Mouse (Mus musculus) limb, embryonic 15.5 days (tissue): Measurements from ENCODE around the gene Thap11. TPM values are rescaled to one million over a fixed set of nuclear protein-coding genes. Genes with fewer than 3 reads are reported as not detected.

Source experiments
- ATAC-seq: fragments of 200-750 bp; cut with Nextera tagmentation; 2 replicates; pipeline ENCODE4 v1.8.0; 2017; ENCODE audit warnings: low read depth, moderate TSS enrichment; ENCODE audit not compliant: insufficient number of reproducible peaks, low FRiP score, low TSS enrichment
- H3K27ac ChIP-seq: fragments of 300-500 bp; sonication (generic); 2 replicates; pipeline ENCODE4 v1.5.1; 2015; ENCODE audit warnings: moderate library complexity, mild to moderate bottlenecking, inconsistent platforms
- H3K27me3 ChIP-seq: fragments of 300-500 bp; sonication (generic); 2 replicates; pipeline ENCODE4 v1.6.1; 2015; ENCODE audit warnings: inconsistent platforms
- H3K36me3 ChIP-seq: fragments of 300-500 bp; sonication (generic); 2 replicates; pipeline ENCODE4 v1.6.1; 2015; ENCODE audit warnings: inconsistent platforms
- H3K4me1 ChIP-seq: fragments of 300-500 bp; sonication (generic); 2 replicates; pipeline ENCODE4 v1.6.1; 2015; ENCODE audit warnings: inconsistent platforms
- H3K4me2 ChIP-seq: fragments of 300-500 bp; sonication (generic); 2 replicates; pipeline ENCODE4 v1.6.1; 2015; ENCODE audit warnings: mild to moderate bottlenecking, inconsistent platforms
- H3K4me3 ChIP-seq: fragments of 300-500 bp; sonication (generic); 2 replicates; pipeline ENCODE4 v1.5.1; 2015; ENCODE audit warnings: mild to moderate bottlenecking, inconsistent platforms
- H3K9ac ChIP-seq: fragments of 300-500 bp; sonication (generic); 2 replicates; pipeline ENCODE4 v1.6.1; 2015; ENCODE audit warnings: inconsistent platforms
- H3K9me3 ChIP-seq: fragments of 300-500 bp; sonication (generic); 2 replicates; pipeline ENCODE4 v1.6.1; 2016; ENCODE audit warnings: inconsistent platforms
- WGBS: fragments of 180-500 bp; shearing (Covaris S2); methylation state at CpG from one replicate; pipeline ENCODE4 v1.1.7; 2015; 5-methylcytosine and 5-hydroxymethylcytosine counted together
- polyA plus RNA-seq: library from polyadenylated mRNA; unstranded; fragments of >200 nt; fragmentation: Nextera tagmentation; extraction: Ambion mirVana; gene quantifications from 2 replicates; pipeline ENCODE4 v1.2.1, GENCODE M21; 2015

Thap11 gene
- polyA plus RNA-seq, result 71.2 and 73.0 TPM in 2 replicates

DNA sequence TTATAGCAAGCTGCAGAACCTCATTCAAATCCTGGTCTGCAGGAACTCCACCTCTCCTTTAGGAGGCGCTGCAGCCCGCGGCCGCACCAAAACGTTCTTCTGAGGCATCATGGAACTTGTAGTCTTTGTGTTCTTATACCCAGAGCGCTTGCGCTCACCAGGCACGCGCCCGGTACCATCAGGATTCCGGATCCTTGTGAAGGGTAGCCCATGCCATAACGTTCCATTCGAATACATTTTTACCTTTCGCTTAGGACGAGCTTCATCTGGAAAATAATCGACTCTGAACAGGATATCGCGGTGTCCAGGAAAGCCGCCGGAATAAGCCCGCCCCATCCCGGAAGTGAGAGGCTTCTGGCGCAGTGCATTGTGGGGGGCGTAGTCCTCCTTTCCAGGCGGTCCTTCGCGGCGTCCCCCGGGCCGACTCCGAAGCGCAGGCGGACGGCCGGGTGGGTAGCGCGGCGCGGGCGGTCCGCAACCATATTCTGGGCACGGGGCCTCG, at the start of gene Thap11:
Gene Thap11 (plus strand): TSS at position 418 of the 502 bp plus-strand sequence.
- ATAC-seq, result peak; percentile 88
- H3K4me3 ChIP-seq, result peak within 1 kb of the TSS; percentile 86
- no peaks in the 10 kb centered on the region for H3K27me3 ChIP-seq
- peaks cover 6% of the 10 kb centered on the region for H3K36me3 ChIP-seq
- H3K4me2 ChIP-seq, result peak within 1 kb of the TSS; percentile 87
- WGBS, result under 1% methylated on average over 43 of the region's 43 CpGs
- no peaks in the 10 kb centered on the region for H3K9me3 ChIP-seq
- H3K27ac ChIP-seq, result peak within 1 kb of the TSS; percentile 90
- peaks cover 55% of the 10 kb centered on the region for H3K4me1 ChIP-seq
- peak within 1 kb of the TSS; percentile 77 for H3K9ac ChIP-seq

DNA sequence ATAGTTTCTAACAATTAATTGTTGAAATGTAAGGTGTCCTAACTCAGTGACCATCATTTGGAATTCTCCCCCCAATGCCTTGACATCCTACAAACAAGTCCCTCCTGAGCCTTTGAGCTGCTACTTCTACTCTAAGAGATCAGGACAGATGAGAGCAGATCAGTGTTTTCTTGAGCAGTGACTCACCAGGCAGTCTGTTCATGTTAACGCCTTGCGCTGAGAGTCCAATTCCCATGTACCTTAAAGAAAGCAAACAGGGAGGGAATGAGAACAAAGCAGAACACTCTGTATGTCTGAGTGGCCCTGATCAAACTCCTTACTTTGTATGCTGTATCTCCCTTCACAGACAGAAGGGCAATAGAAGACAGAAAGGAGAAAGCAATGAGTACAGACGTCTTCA, 49.6 kb upstream of the Thap11 start:
- H3K4me3 ChIP-seq, result no peak overlapping the region
- peaks cover 3% of the 10 kb centered on the region; the same call in 1 of the 2 replicates for H3K4me1 ChIP-seq
- 76% methylated on average over 3 of the region's 3 CpGs for WGBS
- peaks cover 15% of the 10 kb centered on the region for H3K36me3 ChIP-seq
- H3K4me2 ChIP-seq, result no peak overlapping the region
- H3K27ac ChIP-seq, result no peak overlapping the region
- H3K27me3 ChIP-seq, result no peaks in the 10 kb centered on the region
- H3K9ac ChIP-seq, result no peak overlapping the region
- no peaks in the 10 kb centered on the region for H3K9me3 ChIP-seq
- no peak for ATAC-seq

DNA sequence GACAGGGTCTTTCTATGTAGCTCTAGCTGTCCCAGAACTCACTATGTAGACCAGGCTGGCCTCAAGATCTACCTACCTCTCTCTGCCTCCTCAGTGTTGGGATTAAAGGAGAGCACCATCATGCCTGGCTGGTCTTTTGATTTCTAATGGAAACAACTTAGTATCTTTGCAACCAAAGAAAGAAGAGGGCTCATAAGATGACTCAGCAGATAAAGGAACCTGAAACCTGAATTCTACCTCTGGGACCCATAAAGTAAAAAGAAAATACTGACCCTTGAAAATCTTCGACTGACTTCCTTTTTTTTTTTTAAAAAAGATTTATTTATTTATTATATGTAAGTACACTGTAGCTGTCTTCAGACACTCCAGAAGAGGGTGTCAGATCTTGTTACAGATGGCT, 49.0 kb upstream of the Thap11 start:
- Histone ChIP-seq H3K4me1 (peaks cover 5% of the 10 kb centered on the region; the same call in 1 of the 2 replicates), H3K36me3 (peaks cover 19% of the 10 kb centered on the region), H3K4me3 (no peak overlapping the region), H3K9me3 (no peaks in the 10 kb centered on the region), H3K27ac (no peak overlapping the region), H3K27me3 (no peaks in the 10 kb centered on the region), H3K4me2 (no peak overlapping the region), H3K9ac (no peak overlapping the region)
- WGBS, result 60% methylated on average over 1 of the region's 1 CpGs
- no peak for ATAC-seq

DNA sequence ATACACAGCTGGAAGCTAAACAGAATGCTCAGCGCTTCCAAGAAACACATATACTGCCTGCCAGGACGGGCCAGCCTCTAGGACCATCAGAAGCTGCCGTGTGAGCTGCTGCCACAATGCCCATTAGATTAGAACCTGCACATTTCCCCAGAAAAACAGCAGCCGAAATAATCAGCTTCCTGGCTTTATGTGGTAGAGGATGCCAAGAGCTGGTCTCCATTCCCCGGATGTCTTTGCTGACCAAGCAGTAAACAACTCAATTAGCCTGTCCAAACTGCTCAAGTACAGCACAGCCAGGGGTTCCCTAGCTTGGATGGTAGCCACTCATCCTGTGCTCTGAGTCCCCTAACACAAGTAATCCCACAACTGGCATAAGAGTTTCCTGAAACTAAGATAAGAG, 47.2 kb upstream of the Thap11 start:
- no peak for ATAC-seq
- Histone ChIP-seq H3K27me3 (no peaks in the 10 kb centered on the region), H3K36me3 (peaks cover 35% of the 10 kb centered on the region), H3K4me2 (no peak overlapping the region), H3K4me3 (no peak overlapping the region), H3K9me3 (no peaks in the 10 kb centered on the region), H3K9ac (no peak overlapping the region), H3K4me1 (peaks cover 5% of the 10 kb centered on the region; the same call in 1 of the 2 replicates), H3K27ac (no peak overlapping the region)
- 83% methylated on average over 5 of the region's 5 CpGs for WGBS

DNA sequence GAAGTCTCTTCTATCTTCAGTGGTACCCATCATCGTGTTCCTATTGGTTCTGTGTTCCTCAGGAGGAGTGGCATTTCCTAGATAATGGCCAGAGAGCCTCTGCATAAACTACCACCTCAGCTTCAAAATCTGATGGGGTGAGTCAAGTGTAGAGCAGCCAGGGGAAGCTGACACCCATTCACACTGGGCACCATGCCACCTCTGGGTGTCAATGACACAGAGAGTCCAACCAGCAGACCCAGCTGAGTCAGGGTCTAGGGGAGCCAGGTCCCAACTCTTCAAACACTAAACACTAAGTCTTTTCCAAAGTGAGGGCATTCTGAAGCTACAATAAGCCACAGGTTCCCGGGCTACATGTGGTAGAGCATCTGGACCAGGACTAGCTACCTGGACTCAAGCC, 46.5 kb upstream of the Thap11 start:
- Histone ChIP-seq H3K4me1 (peaks cover 5% of the 10 kb centered on the region; the same call in 1 of the 2 replicates), H3K4me2 (no peak overlapping the region), H3K27ac (no peak overlapping the region), H3K4me3 (no peak overlapping the region), H3K9me3 (no peaks in the 10 kb centered on the region), H3K27me3 (no peaks in the 10 kb centered on the region), H3K36me3 (peaks cover 35% of the 10 kb centered on the region), H3K9ac (no peak overlapping the region)
- no peak for ATAC-seq
- WGBS, result 91% methylated on average over 2 of the region's 2 CpGs

DNA sequence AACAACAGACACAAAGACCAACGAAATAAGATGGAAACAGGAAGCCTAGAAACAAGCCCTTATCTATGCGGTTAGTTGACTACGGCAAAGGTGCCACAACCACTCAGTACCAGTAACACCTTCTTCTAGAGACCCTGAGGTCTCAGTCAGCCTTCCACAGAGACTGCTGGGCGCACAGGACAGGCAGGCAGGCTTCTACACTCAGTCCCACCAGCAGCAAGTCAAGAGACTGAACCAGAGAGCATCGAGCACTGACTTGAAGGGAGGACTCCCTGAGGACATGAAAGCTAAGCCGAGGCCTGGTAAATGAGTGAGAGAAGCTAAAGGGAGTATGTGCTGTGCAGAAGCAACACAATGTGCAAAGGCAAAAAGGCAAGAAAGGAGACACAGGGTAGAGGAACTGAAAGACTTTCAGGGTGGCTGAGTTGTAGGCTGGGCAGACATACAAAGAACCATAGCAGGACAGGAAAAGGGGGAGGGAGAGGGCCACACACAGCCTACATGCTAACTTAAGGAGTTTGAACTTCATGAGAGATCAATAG, 44.6 kb upstream of the Thap11 start:
- Histone ChIP-seq H3K27me3 (no peaks in the 10 kb centered on the region), H3K4me1 (peaks cover 5% of the 10 kb centered on the region; the same call in 1 of the 2 replicates), H3K9me3 (no peaks in the 10 kb centered on the region), H3K4me2 (no peak overlapping the region), H3K36me3 (peaks cover 23% of the 10 kb centered on the region), H3K4me3 (no peak overlapping the region), H3K27ac (no peak overlapping the region), H3K9ac (no peak overlapping the region)
- ATAC-seq, result no peak
- WGBS, result 83% methylated on average over 6 of the region's 6 CpGs

DNA sequence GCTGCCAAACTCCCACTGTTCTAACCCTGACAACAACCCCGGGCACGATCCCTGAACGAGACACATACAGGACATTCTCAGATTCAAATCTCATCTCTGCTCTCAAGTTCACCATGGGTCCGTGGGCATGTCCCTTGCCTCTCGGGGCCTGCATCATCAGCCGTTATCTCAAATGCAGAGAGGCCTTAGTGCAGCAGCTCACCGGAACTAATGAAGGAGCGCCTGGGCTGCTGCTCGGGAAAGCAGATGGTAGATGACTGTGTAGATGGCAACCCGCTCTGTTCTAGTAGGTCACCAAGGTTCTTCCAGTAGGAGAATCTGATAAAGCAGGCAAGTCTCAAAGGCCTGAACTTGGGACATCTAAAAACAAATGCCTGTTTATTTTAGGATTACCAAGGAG, 43.9 kb upstream of the Thap11 start:
- H3K36me3 ChIP-seq, result peaks cover 22% of the 10 kb centered on the region
- no peak overlapping the region for H3K4me3 ChIP-seq
- H3K27ac ChIP-seq, result no peak overlapping the region
- no peaks in the 10 kb centered on the region for H3K27me3 ChIP-seq
- no peak overlapping the region for H3K9ac ChIP-seq
- H3K4me1 ChIP-seq, result peaks cover 5% of the 10 kb centered on the region; the same call in 1 of the 2 replicates
- ATAC-seq, result no peak
- WGBS, result 93% methylated on average over 10 of the region's 10 CpGs
- H3K4me2 ChIP-seq, result no peak overlapping the region
- no peaks in the 10 kb centered on the region for H3K9me3 ChIP-seq

DNA sequence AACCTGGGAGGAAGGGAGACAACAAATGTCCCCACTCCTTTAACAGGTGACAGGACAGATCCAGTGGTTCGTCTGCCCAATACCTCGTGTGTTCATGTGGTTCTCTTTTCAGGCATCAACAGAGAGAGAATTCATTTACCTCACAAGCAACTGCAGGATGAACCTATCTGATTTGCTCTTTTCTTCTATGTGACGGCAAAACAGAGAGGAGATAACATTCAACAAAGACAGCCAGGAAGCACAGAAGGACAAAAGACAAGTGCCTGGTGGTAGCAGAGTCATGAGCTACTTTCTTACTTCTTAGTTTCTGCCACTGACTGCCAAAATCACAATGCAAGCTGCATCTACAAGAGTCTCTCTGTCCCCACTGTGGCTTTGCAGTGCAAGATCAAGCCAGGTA, 43.4 kb upstream of the Thap11 start:
- no peak for ATAC-seq
- Histone ChIP-seq H3K36me3 (peaks cover 22% of the 10 kb centered on the region), H3K9ac (no peak overlapping the region), H3K4me1 (peaks cover 5% of the 10 kb centered on the region; the same call in 1 of the 2 replicates), H3K4me2 (no peak overlapping the region), H3K27me3 (no peaks in the 10 kb centered on the region), H3K27ac (no peak overlapping the region), H3K4me3 (no peak overlapping the region), H3K9me3 (no peaks in the 10 kb centered on the region)
- WGBS, result 75% methylated on average over 3 of the region's 3 CpGs

DNA sequence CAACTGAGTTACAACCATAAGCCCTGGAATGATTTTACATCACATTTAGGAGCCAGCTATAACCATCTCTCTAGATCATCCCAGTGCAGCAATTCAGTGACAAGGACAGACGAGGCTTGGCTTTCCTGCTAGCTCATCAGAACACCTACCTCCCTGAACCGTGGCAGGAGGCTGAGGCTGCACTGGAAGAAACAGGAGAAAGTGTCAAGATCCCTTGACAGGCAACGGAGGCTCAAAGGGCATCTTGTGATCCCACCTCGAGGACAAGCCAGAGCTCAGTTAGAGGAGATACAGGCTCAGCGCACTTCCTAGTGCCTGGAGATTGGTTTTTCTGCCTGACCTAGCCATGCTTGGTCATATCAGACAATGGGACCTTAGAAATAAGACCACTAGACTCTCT, 42.4 kb upstream of the Thap11 start:
- Histone ChIP-seq H3K4me2 (no peak overlapping the region), H3K36me3 (peaks cover 22% of the 10 kb centered on the region), H3K27ac (no peak overlapping the region), H3K9ac (no peak overlapping the region), H3K4me3 (no peak overlapping the region), H3K9me3 (no peaks in the 10 kb centered on the region), H3K27me3 (no peaks in the 10 kb centered on the region), H3K4me1 (peaks cover 5% of the 10 kb centered on the region; the same call in 1 of the 2 replicates)
- 86% methylated on average over 5 of the region's 5 CpGs for WGBS
- no peak for ATAC-seq

DNA sequence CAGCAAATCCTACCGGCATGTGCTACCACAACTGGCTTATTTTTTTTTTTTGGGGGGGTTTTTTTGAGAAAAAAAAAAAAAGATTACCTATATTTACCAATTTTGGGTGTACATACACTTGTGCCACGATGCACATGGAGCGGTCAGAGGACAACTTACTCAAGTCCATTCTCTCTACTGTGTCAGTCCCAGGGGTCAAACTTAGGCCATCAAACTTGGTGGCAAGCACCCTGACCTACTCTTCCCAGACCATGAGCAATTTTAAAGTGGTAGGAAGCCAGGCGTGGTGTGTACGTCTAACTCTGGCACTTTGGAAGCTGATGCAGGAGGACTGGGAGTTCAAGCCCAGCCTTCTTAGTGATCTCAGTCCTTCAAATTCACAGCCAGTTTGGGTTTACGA, 41.7 kb upstream of the Thap11 start:
- Histone ChIP-seq H3K36me3 (peaks cover 22% of the 10 kb centered on the region), H3K9me3 (no peaks in the 10 kb centered on the region), H3K27me3 (no peaks in the 10 kb centered on the region), H3K4me3 (no peak overlapping the region), H3K27ac (no peak overlapping the region), H3K4me2 (no peak overlapping the region), H3K4me1 (peaks cover 5% of the 10 kb centered on the region; the same call in 1 of the 2 replicates), H3K9ac (no peak overlapping the region)
- ATAC-seq, result no peak
- WGBS, result 94% methylated on average over 6 of the region's 6 CpGs

DNA sequence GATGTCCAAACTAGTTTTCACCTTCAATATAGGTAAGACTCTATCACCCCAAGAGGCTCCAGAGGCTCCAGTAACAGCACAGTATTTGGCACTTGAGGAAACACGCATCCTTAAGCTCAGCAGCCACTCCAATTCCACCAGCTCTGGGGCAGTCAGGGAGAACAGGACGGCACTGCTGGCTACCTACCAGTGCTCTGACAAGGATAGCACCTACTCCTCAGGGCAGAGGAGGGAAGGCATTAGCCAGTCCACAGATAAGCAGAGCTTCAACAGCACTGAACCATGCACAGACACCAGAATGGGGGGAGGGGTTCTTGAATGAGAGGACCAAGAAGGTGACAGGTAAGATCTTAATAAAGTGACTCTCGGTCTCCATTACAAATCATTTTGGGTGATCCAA, 35.3 kb upstream of the Thap11 start:
- ATAC-seq, result no peak
- Histone ChIP-seq H3K4me3 (no peak overlapping the region), H3K27ac (no peak overlapping the region), H3K9ac (no peak overlapping the region), H3K9me3 (no peaks in the 10 kb centered on the region), H3K27me3 (no peaks in the 10 kb centered on the region), H3K36me3 (peaks cover 40% of the 10 kb centered on the region), H3K4me2 (no peak overlapping the region), H3K4me1 (no peaks in the 10 kb centered on the region)
- WGBS, result 91% methylated on average over 3 of the region's 3 CpGs

DNA sequence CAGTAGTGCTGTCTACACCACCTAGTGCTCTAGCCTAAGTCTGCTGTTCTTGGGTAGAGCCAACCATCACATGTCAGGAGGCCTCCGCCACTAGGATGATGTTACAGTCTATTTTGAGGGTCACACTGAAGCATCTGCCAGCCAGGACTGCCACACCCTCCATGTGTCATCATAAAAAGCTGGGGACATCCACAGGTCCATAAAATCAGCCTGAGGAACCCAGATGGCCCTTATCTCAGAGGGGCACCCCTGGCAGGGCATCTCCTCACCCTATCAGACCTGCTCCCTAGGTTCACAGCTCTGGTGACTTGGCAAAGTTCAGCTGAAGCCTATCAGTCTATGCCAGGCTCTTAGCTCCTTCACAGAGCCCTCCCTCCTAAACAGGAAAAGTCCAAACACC, 34.0 kb upstream of the Thap11 start:
- Histone ChIP-seq H3K27ac (no peak overlapping the region), H3K4me1 (peaks cover 6% of the 10 kb centered on the region), H3K9ac (no peak overlapping the region), H3K36me3 (peaks cover 42% of the 10 kb centered on the region), H3K9me3 (no peaks in the 10 kb centered on the region), H3K4me3 (no peak overlapping the region), H3K27me3 (no peaks in the 10 kb centered on the region), H3K4me2 (no peak overlapping the region)
- ATAC-seq, result 0 out of 2 replicates have a peak, but pooled peaks have one; percentile 35
- WGBS, result 94% methylated on average over 1 of the region's 1 CpGs
